Mouse (Mus musculus) gonadal fat pad, adult 2 months (tissue): ENCODE results near the gene Tcf3. TPM values are rescaled to one million over a fixed set of nuclear protein-coding genes. Genes with fewer than 3 reads are reported as not detected.

Source experiments
- DNase-seq: peaks from one replicate; pipeline ENCODE4 v3.0.0-alpha.2; 2012; ENCODE audit warnings: low read depth
- polyA plus RNA-seq: library from polyadenylated mRNA; depleted of rRNA; stranded (reverse); fragments of >200 nt; gene quantifications from 2 replicates; pipeline ENCODE4 v1.2.3, GENCODE M21; 2012; rRNA removed

Gene Tcf3
- polyA plus RNA-seq: 56.8 and 63.8 TPM in 2 replicates

DNA sequence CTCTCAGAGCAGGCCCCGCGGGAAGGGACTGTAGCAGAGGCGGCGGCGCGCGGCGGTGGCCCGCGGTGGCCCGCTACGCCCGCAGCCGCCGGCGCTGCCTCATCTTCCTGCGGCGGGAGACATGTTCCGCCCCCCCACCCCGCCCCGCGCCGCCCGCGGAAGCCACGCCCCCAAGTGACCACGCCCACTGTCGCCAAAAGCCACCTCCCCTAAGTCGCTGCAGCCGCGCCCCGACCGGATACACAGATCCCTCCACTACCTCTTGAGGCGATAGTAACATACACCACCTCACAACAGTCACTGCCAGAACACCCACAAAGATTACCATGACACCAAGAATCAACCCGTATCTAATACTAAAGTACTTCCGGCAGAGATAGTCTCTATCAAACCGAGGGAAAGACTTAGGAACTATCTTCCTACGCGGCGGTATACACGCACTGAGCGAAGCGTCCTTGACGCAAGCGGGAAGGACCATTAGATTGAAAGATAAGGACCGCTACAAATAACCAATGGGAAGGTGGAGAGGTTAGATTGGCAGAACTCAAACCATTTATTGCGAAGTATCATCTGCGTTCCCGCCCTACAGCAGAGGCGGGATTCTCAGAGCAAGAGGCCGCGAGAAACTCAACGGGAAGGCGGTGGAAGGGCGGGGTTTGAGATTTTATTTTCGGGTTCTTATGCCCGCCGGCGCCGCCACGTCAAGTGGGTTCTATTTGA lies at the start of gene Tcf3:
TSS of gene Tcf3 (minus strand) at position 135 of the 720 bp plus-strand sequence.
- DNase-seq: peak; percentile 99

DNA sequence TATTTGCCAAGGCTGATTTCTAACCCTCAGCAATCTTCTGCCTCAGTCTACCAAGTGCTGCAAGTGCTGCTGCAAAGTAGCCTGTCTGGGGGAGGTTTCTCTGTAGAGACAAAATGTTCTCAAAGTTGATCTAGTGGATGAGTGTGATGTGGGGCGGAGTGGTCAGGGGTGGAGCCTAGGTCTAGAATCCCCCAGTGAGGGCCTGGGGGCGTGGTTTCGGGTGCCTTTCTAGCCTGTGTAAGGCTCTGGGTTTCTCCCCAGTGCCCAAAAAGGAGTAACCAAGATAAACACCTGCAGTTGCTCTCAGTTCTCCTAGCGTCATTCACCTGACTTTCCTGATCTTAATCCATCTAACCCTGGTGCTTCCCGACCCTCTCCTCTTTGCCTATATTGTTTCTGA lies 47.6 kb upstream of the Tcf3 start:
- DNase-seq: no peak

DNA sequence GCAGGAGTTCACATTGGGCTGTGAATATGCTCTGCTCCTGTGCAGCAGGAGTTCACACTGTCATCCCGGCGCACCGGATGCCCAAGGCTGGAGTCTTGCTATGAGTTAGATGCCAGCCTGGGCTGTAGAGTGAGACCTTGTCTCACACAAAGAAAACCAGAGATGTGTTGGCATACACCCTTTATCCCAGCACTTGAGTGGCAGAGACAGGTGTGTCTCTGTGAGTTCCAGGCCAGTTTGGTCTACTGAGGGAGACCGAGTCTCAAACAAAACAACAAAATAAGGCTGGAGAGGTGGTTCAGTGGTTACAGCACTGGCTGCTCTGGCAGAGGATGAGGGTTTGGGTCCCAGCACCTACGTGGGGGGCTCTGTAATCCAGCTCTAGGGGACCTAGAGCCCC lies 45.1 kb upstream of the Tcf3 start:
- DNase-seq: no peak

DNA sequence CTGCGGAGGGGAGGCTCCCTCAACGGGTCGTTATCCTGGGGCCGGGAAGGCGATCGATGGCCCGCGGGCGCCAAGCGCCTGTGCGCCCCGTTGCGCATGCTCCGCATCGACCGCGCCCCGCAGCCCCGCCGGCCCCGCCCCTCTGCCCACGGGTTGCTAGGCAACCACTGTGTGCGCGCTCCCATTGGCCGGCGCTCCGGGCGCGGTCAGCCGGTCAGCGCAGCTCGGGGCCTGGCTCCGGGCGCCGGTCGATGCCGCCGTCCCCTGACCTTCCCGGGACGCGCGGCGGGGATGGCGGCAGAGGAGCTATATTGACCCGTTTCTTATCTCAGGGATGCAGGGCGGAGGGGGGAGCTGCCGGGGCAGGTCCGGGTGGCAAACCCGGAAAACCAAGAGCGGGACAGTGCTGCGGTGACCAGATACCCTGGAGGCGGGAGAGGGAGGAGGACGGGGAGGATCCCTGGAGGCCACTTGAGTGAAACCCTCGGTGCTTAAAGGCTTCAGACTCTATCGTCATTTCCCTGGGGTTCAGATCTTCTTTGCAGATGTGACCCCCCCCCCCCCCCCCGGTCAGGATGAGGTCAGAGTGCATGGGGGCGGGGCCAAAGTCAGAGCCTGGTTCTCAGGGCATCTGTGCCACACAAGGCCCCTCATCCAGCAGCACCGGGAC lies 42.0 kb upstream of the Tcf3 start:
- no peak for DNase-seq

DNA sequence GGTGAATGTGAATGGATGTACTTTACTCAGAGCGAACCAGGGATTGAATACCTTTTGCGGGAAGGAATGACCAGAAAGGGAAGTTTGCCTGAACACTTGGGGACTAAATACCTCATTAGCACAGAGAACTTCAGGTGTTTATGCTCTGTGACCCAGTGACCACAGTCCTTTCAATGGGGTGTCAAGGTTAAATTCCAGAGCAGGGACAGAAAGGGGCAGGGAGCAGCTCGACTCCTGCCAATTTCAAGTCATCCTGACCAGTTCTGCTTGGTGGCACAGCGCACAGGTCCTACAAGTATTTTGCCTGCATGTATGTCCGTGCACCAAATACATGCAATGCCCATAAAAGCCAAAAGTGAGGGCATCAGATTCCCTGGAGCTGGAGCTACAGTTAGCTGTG lies 31.6 kb upstream of the Tcf3 start:
- DNase-seq: no peak

DNA sequence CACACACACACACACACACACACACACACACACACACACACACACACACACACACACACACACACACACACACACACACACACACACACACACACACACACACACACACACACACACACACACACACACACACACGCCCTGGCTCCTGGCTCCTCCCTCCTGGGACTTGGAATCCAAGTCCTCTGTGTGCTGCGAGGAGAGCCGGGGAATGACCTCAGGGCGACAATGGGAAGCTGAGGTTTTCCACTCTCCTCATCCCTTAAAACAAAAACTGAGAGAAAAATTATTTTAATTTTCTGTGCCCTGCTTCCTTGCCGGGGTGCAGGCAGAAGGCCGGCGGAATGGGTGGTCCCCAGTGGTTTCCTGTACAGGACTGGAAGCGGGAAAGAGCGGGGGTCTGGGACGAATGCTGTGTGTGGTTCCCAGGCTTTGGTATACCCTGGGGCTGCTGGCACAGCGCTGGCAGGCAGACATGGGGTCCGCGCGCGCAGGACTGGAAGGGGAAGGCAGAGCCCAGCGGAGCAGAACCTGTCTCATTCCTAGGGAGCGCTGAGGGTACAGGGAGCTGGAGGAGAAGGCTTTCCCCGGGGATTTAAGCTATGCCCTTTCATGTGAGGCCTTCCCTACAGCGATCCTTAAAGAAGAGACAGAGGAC lies 31.1 kb upstream of the Tcf3 start:
- no peak for DNase-seq

DNA sequence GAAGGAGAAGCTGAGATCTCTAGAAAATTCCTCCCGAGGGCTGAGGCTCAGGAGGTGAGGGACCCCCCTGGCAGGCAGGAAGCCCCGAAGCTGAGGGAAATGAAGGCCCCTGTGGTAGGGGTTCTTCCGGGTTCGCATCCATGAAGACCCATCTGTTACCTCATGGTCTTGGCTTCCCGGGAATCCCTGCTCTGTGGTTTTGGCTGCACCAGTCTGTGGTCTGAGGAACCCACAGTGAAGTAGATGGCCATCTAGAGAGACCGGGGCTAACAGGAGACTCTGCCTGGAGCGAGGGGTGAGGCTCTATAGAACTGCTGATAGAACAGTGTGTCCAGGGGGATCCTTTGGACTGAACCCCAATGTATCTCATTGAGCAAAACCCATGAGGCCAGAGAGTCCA lies 27.9 kb upstream of the Tcf3 start:
- DNase-seq: no peak

DNA sequence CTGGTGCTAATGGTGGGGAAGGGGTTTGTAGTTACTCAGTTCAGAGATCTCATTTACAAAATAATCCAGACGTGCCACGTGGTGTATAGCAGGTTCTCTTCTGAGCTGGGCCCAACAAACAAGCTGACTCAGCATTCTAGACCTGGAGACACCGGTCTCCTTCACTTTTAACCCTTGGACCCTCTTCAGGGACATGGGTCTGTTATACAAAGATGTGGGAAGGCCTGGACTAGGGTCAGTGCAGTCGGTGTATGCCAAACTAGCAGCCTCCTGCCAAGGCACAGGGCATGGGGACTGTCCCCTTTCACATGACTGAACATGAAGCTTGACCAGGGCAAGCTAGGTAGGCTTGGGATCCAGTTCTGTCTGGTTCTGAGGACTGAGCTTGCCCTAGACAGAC lies 26.9 kb upstream of the Tcf3 start:
- no peak for DNase-seq

DNA sequence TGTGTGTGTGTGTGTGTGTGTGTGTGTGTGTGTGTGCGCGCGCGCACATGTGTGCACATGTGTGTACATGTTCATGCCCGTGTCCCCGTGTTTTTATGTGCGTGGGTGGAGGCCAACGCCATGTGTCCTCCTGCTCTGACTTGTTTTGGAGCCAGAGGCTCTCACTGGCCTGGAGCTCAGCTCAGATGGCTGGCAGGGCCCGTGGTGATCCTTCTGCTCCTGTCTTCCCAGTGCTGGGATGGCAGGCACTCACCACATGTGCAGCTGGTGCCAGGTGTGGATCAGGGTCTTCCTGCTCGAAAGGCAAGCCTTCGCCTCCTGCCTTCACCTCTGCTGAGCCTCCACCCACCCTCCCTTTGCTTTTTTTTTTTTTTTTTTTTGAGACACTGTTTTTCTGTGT lies 26.2 kb upstream of the Tcf3 start:
- no peak for DNase-seq

DNA sequence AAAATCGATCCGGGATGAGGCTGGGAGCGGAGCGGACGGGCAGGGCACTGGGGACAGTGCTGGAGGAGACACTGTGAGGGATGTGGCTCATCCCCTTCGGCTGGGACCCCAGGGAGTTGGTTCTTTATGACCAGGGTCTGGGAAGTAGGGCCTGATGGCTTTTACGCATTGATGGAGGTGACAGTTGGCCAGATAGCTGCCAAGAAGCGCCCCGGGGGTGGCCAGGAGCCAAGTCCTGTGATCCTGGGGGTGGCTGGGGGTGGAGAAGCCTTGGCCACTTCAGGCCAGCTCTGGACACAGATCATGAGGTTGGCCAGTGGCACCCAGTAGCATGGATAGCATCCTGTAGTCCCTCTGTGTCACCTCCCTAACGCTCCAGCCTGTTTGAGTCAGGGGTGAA lies 25.8 kb upstream of the Tcf3 start:
- no peak for DNase-seq

DNA sequence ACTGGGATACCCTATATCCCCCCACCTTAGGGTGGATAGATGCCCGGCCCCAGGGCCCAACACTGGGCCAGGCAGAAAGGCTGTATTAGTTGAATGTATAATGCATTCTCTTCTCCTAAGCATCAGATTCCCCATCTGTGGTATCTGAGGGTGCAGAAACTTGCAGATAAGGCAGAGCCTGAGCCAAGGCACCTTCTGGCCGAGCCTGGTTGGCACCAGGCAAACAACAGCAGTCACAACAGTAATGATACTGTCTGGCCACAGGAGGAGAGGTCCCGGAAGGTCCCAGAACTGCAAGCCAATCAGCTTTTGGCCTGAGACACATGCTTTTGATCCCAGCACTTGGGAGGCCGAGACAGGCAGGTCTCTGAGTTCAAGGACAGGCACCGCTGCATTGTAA lies 22.2 kb upstream of the Tcf3 start:
- DNase-seq: no peak

DNA sequence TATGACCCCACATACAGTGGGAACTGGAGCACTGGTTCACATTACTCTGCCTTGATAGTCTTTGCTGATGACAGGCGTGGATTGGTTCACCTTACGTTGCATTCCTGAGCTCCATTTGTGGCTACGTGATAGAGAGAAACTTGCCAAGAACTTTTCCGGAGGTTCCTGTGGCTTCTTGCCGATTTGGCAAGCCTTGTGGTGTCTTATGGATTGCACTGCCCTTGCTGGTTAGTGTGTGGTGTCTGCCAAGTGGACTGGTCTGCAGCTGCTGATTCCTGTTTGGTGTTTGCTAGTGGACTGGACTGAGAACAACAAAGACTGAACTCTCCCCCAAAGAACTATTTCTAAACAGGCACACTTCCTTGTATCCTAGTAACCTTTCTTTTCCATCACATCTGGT lies 21.3 kb upstream of the Tcf3 start:
- no peak for DNase-seq

DNA sequence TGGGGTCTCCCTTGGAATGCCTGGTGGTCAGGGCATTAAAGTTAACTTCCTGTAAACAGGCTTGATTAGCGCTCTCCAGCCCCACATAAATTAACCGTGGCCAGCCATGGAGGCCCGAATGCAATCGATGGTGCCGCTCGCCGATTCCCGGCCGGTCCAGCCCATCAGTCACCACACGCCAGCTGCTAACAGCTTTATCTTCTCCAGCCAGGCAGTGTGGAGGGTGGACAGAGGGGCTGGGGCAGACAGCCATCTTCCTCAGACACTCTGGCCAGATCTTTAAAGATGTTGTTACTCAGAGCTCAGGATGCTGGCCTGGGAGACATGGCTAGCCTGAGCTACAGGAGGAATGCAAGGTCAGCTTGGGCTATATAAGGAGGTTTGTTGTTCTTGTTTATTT lies 20.2 kb upstream of the Tcf3 start:
- no peak for DNase-seq

DNA sequence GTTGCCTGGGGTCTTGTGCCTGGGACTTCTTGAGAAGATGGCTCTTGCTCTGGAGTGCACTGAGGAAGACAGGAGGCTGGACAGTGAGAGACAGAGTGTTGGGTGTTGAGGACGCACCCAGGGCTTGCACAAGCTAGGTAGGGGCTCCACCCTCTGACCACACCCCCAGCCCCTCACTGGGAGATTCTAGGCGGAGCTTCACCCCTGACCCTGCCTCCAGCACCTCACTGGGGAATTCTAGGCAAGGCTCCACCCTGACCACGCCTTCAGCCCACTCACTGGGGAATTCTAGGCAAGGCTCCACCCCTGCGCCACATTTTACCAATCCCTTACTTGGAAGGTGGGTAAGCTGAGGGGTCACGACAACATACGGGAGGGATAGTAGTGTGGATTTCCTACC lies 17.2 kb upstream of the Tcf3 start:
- DNase-seq: no peak

DNA sequence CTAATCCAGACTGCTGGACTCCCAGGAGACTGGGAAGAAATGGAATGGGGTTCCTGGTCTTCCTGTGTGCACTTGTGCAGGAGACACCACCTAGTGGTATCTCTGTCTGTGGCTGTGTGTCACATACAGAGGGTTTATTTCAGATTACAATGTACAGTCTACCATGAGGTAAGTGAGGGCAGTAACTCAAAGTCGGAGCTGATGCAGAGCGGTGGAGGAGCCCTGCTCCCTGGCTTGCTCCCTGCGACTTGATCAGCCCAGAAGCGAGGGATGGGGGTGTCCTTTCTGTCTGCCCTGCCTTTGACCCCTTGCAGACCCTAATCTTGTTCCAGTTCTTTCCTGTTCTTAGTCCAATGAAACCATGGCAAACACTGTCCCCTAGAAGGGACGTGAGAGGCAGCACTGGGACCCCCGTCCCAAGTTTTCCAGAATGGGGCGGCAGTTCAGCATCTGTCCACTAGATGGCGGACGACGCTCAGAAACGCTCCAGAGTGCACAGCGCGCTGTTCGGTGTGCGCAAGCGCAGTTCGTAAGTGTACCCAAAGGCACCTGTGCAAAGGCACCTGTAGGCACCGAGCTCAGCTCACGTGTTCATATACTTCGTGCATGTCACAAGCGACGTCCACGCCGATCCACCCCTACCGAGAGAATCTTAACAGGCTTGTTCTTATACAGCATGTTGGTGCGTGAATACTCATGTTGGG lies 12.6 kb upstream of the Tcf3 start:
- no peak for DNase-seq

DNA sequence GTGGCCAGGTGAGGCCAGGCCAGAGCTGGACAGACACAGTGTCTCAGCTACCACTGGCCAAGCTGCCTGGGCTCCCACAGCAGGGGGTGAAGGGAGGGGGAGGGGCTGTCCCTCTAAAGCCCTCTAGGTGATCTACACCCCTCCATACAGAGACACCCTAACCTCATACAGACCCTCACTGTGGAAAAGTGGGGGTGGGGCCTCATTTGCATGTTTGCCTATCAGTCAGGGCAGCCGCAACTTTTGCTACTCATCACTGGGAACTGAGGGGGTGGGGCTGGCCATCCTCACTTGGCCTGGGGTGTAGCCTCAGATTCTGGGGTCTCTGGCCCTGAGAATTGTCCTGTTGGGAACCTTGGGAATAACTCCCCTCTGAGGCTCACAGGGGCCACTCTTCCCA lies 11.6 kb upstream of the Tcf3 start:
- DNase-seq: no peak

DNA sequence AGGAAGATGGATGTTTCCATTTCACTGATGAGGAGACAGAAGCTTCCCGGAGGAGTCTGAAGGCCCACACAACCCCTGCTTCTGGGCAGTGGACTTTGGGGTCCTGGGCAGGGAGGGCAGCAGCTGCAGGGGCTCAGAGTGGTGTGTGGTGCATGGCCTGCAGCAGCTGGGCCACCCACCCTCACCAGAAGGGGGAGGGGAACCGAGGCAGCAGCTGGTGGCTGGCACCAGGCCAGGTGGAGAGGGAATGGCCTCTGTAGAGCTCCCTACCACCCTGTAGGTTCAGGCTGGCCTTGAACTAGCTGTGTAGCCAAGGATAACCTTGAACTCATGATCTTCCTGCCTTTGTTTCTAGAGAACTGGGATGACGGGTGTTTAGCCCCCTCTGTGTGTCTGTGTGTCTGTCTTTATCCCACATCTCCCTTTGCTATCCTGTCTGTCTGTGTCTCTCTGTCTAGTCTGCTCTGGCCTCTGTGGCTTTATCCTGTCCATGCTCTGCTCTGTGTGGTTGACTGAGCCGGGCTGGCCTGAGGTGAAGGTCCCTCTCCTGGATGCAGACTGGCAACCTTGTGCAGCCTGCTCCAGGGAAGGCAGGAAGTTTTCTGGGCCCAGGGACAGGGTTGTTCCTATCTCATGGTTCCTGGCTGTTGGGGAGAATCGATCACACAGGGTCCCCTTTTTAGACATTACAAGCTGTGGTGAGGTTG lies 11.0 kb upstream of the Tcf3 start:
- no peak for DNase-seq

DNA sequence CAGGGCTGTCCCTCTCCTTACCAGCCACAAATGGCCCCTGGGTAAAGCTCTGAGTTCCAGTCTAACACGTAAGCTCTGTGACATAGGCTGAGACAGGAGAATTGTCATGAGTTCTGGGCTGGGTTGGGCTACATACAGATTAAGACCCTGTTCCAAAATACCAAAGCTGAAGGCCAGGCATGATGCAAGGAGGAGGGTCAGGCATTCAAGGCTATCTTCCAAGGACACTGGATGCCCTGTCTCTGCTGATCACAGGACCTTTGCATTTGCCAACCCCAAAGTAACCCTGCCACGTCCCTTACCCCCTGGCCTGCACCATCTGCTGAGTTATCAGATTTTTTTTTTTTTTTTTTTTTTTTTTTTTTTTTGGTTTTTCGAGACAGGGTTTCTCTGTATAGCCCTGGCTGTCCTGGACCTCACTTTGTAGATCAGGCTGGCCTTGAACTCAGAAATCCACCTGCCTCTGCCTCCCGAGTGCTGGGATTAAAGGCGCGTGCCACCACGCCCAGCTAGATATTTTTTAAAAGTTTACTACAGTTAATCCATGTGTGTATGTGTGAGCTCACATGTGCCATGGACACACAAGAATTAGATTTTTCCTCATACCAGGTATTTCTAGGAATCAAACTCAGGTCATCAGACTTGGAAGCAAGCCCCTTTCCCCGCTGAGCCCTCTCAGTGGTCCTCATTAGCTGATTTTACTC lies 10.3 kb upstream of the Tcf3 start:
- DNase-seq: no peak

DNA sequence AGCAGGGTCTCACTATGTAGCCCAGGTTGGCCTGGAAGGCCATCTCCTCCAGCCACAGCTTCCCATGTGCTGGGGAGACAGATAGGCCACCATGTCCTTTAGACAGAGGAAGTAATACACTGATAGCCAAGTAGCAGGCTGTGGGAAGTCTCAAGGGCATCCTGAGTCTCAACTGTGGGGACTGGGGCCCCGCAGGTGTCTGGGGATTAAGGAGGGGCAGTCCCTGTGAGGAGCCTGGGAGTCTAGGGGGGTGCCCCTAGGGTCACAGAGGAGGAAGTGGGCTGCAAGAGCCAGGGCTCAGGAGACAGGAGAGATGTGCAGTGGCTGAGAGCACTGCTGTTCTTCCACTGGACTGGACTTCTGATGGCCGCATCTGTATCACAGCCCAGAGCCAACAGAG lies 9.5 kb upstream of the Tcf3 start:
- DNase-seq: no peak

DNA sequence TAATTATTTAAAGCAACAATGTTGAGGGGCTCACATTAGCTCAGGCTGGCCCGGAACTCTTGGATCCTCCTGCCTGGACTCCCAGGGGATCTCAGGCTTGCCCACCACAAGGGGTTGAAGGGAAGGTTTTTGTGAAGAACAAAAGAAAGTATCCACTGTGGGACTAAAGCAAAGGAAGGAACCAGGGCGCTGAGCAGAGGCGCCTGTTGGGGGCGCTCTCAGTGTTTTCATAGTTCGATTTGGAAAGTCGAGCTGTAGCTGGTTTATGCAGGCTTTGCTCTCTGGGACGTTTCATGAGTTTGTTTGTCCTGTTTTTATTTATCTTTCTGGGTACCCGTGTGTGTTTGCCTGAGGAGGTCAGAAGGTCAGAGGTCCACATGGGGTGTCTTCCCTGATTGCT lies 8.2 kb upstream of the Tcf3 start:
- DNase-seq: no peak

DNA sequence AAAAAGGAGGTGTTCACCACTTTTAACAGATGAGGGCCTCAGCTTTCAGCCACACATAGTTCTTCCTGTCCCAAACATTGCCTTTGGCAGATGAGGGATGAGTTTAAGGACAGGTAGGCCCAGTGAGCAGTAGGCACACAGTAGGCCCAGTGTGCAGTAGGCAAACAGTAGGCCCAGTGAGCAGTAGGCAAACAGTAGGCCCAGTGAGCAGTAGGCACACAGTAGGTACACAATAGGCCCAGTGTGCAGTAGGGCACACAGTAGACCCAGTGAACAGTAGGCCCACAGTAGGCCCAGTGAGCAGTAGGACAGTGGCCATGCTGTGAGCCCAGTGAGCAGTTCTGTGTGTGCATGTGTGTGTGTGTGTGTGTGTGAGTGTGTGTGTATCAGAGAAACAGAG lies 6.6 kb upstream of the Tcf3 start:
- no peak for DNase-seq
